Mouse (Mus musculus) megakaryocyte, embryonic 14.5 days (primary cell): Measurements from ENCODE around the gene Gpc3.

Source experiments
- FLI1 ChIP-seq: IDR thresholded peaks from 2 replicates; pipeline ENCODE4 v1.6.1; 2012; ENCODE audit warnings: low read length, inconsistent platforms, mixed read lengths
- GATA1 ChIP-seq: IDR thresholded peaks from 3 replicates; pipeline ENCODE4 v1.6.1; 2012; ENCODE audit warnings: mixed read lengths, low read length, inconsistent platforms, borderline replicate concordance

DNA sequence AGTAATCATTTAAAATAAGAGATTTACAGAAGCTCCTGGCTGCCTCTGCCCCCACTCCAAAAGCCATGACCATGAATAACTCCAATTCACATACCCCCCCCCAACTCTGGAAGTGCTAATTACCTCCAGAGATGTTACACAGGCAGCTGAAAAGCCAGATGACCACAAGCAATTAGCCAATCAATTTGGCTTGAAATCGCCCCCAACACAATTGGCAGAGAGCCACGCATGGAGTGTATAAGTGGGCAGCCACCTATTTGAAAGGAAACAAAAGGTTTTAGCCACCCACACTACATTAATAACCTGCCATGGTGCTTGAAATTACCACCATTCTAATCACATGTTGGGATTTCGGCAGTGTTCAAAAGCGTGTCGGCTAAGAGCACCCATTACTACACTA lies 55.2 kb downstream of the Gpc3 start:
- TF ChIP-seq GATA1 (no peak), FLI1 (no peak)
